Mouse (Mus musculus): ENCODE measurements around the gene Slc7a1. TPM values are rescaled to one million over a fixed set of nuclear protein-coding genes. Genes with fewer than 3 reads are reported as not detected.

Gene Slc7a1
- polyA plus RNA-seq, 1 experiment from 2014 or later, result 40.0 TPM

- no peak overlapping the region for H3K4me2 ChIP-seq
- no peaks in the 10 kb centered on the region for H3K9me3 ChIP-seq (replicated peaks)
- no peak for ATAC-seq (ENCODE audit: low FRiP score)
- H3K9ac ChIP-seq (replicated peaks), result no peak overlapping the region
- H3K4me3 ChIP-seq (replicated peaks), result no peak overlapping the region
- H3K27me3 ChIP-seq (replicated peaks), result no peaks in the 10 kb centered on the region
- no peak overlapping the region for H3K27ac ChIP-seq (replicated peaks)
- WGBS, result 95% methylated on average over 7 of the region's 7 CpGs
- H3K36me3 ChIP-seq, result no peaks in the 10 kb centered on the region
- no peaks in the 10 kb centered on the region for H3K4me1 ChIP-seq
Observed at GRCm38 (mm10) chr5:148362296-148362695, 37.4 kb downstream of the Slc7a1 start.

DNA sequence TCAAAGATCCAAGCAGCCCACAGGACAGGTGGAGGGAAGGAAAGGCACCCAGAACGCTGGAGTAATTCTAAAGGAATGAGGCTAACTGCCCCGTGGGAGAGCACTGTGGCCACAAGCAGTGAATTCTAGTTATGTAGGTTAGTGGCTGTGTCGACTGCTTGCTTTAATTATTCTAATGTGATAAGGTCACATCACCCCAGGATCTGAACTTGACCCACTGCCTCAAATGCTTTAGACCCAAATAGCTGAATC, 38.0 kb downstream of the Slc7a1 start:
- Histone ChIP-seq H3K4me2 (no peak overlapping the region), H3K4me1 (no peaks in the 10 kb centered on the region), H3K9me3 (replicated peaks) (no peaks in the 10 kb centered on the region), H3K36me3 (no peaks in the 10 kb centered on the region), H3K4me3 (replicated peaks) (no peak overlapping the region), H3K9ac (replicated peaks) (no peak overlapping the region), H3K27ac (replicated peaks) (no peak overlapping the region), H3K27me3 (replicated peaks) (no peaks in the 10 kb centered on the region)
- ATAC-seq (ENCODE audit: low FRiP score), result no peak
- 61% methylated on average over 3 of the region's 3 CpGs for WGBS

- WGBS, result 80% methylated on average over 16 of the region's 16 CpGs
- H3K9ac ChIP-seq (replicated peaks), result no peak overlapping the region
- H3K4me2 ChIP-seq, result no peak overlapping the region
- H3K4me1 ChIP-seq, result no peaks in the 10 kb centered on the region
- ATAC-seq (ENCODE audit: low FRiP score), result no peak
- no peaks in the 10 kb centered on the region for H3K9me3 ChIP-seq (replicated peaks)
- H3K27me3 ChIP-seq (replicated peaks), result no peaks in the 10 kb centered on the region
- no peak overlapping the region for H3K4me3 ChIP-seq (replicated peaks)
- H3K27ac ChIP-seq (replicated peaks), result no peak overlapping the region
- H3K36me3 ChIP-seq, result no peaks in the 10 kb centered on the region
Observed at GRCm38 (mm10) chr5:148360922-148361758, 38.6 kb downstream of the Slc7a1 start.

- H3K9ac ChIP-seq (replicated peaks), result no peak overlapping the region
- no peaks in the 10 kb centered on the region for H3K4me1 ChIP-seq
- no peak overlapping the region for H3K4me3 ChIP-seq (replicated peaks)
- H3K9me3 ChIP-seq (replicated peaks), result no peaks in the 10 kb centered on the region
- H3K4me2 ChIP-seq, result no peak overlapping the region
- no peak overlapping the region for H3K27ac ChIP-seq (replicated peaks)
- H3K36me3 ChIP-seq, result no peaks in the 10 kb centered on the region
- ATAC-seq (ENCODE audit: low FRiP score), result no peak
- 97% methylated on average over 11 of the region's 11 CpGs for WGBS
- H3K27me3 ChIP-seq (replicated peaks), result no peaks in the 10 kb centered on the region
Observed at GRCm38 (mm10) chr5:148359131-148359530, 40.6 kb downstream of the Slc7a1 start.

GRCm38 (mm10) chr5:148357168-148357567, 42.5 kb downstream of the Slc7a1 start:
- 92% methylated on average over 6 of the region's 6 CpGs for whole genome bisulfite sequencing
- H3K27me3 ChIP-seq (replicated peaks), result no peaks in the 10 kb centered on the region
- no peak overlapping the region for H3K9ac ChIP-seq (replicated peaks)
- no peaks in the 10 kb centered on the region for H3K9me3 ChIP-seq (replicated peaks)
- no peaks in the 10 kb centered on the region for H3K4me1 ChIP-seq
- H3K4me3 ChIP-seq (replicated peaks), result no peak overlapping the region
- no peak for ATAC-seq (ENCODE audit: low FRiP score)
- H3K27ac ChIP-seq (replicated peaks), result no peak overlapping the region
- no peaks in the 10 kb centered on the region for H3K36me3 ChIP-seq
- no peak overlapping the region for H3K4me2 ChIP-seq

- H3K4me3 ChIP-seq (replicated peaks), result no peak overlapping the region
- H3K27ac ChIP-seq (replicated peaks), result no peak overlapping the region
- H3K4me2 ChIP-seq, result no peak overlapping the region
- no peaks in the 10 kb centered on the region for H3K9me3 ChIP-seq (replicated peaks)
- H3K4me1 ChIP-seq, result no peaks in the 10 kb centered on the region
- no peak overlapping the region for H3K9ac ChIP-seq (replicated peaks)
- no peak for ATAC-seq (ENCODE audit: low FRiP score)
- H3K36me3 ChIP-seq, result no peaks in the 10 kb centered on the region
- H3K27me3 ChIP-seq (replicated peaks), result no peaks in the 10 kb centered on the region
- 90% methylated on average over 3 of the region's 3 CpGs for WGBS
Observed at GRCm38 (mm10) chr5:148355822-148356221, 43.9 kb downstream of the Slc7a1 start.

DNA sequence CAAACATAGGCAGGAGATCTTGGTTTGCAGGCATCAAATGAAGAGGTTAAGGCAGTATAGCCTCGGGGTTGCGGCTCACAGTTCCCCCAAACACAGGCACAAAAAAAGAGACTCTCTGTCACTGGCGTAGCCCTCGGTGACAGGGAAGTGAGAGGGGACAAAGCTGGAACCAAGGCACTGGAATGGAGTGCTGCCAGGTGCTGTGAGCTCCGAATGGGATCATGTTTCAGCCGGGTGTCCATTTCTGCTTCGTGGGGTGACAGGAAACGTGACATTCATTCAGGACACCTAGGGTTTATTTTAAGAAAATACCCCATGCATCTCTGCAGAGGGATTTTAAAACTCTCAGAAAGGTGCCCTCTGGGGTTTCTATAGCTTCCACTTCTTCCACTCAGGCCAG, 45.2 kb downstream of the Slc7a1 start:
- Histone ChIP-seq H3K4me2 (no peak overlapping the region), H3K4me1 (0 out of 2 replicates have a peak, but pooled peaks cover 4% of the 10 kb centered on the region), H3K27ac (replicated peaks) (no peak overlapping the region), H3K9ac (replicated peaks) (no peak overlapping the region), H3K36me3 (no peaks in the 10 kb centered on the region), H3K4me3 (replicated peaks) (no peak overlapping the region), H3K9me3 (replicated peaks) (no peaks in the 10 kb centered on the region), H3K27me3 (replicated peaks) (no peaks in the 10 kb centered on the region)
- 76% methylated on average over 8 of the region's 8 CpGs for WGBS
- ATAC-seq (ENCODE audit: low FRiP score), result no peak

- H3K9ac ChIP-seq (replicated peaks), result no peak overlapping the region
- ATAC-seq (ENCODE audit: low FRiP score), result no peak
- 0 out of 2 replicates have a peak, but pooled peaks cover 9% of the 10 kb centered on the region for H3K4me1 ChIP-seq
- 82% methylated on average over 16 of the region's 16 CpGs for whole genome bisulfite sequencing
- no peaks in the 10 kb centered on the region for H3K9me3 ChIP-seq (replicated peaks)
- no peak overlapping the region for H3K4me3 ChIP-seq (replicated peaks)
- no peaks in the 10 kb centered on the region for H3K36me3 ChIP-seq
- H3K4me2 ChIP-seq, result no peak overlapping the region
- H3K27me3 ChIP-seq (replicated peaks), result no peaks in the 10 kb centered on the region
- H3K27ac ChIP-seq (replicated peaks), result no peak overlapping the region
Observed at GRCm38 (mm10) chr5:148353429-148353828, 46.3 kb downstream of the Slc7a1 start.

DNA sequence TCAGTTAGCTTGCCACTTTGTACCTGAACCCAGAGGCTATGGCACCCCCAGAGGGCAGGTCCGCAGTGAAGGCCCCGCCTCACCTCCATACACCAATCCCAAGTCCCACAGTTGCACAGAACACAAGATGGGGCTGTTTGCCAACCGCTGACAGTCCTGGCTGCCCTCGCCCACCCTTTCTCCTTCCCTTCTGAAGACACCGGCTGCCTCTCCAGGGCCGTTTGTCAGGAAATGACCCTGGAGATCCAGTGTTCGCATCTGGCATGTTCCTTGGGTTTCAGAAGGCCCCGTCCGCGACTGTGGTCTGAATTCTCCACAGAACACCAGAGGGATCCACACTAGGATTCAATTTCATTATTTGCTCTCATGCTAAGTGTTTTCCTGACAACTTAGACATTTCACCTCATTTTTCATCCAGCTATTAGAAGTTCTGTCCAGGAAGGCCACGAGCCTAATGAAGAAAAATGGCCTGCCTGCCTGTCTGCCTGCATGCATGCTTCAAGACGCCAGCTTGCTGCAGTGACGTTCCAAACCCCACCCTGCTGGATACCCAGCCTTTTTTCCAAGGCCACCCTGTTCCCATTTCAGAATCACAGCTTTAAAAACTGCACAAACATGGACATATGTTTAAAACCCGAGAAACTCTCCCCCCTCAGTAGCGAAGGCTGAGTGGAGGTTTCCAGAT, 50.2 kb downstream of the Slc7a1 start:
- peak overlapping the region; percentile 51; the same call in 1 of the 2 replicates for H3K27ac ChIP-seq (replicated peaks)
- H3K4me3 ChIP-seq (replicated peaks), result no peak overlapping the region
- H3K36me3 ChIP-seq, result no peaks in the 10 kb centered on the region
- no peaks in the 10 kb centered on the region for H3K9me3 ChIP-seq (replicated peaks)
- WGBS, result 69% methylated on average over 15 of the region's 15 CpGs
- H3K9ac ChIP-seq (replicated peaks), result no peak overlapping the region
- no peak for ATAC-seq (ENCODE audit: low FRiP score)
- H3K4me1 ChIP-seq, result 0 out of 2 replicates have a peak, but pooled peaks cover 9% of the 10 kb centered on the region
- no peak overlapping the region for H3K4me2 ChIP-seq
- no peaks in the 10 kb centered on the region for H3K27me3 ChIP-seq (replicated peaks)

DNA sequence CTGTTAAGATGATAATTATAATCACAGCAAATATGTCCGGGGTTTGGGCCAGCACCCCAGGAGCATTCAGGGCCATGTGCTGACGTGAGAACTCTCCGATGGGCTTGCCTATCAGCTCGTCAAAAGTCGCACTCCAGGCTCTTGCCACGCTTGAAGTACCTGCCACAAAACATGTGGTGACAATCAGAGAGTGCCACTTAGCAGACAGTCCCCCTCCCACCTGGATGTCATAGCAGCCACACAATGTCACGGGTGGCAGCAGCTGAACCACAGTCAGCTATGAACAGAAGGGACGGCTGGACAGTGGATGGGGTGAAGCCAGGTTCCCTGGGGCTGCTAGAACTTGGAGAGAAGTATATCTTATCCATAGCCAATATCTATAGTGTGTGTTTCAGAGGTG, 51.6 kb downstream of the Slc7a1 start:
- ATAC-seq (ENCODE audit: low FRiP score), result no peak
- Histone ChIP-seq H3K9ac (replicated peaks) (no peak overlapping the region), H3K4me1 (0 out of 2 replicates have a peak, but pooled peaks cover 9% of the 10 kb centered on the region), H3K4me2 (no peak overlapping the region), H3K36me3 (no peaks in the 10 kb centered on the region), H3K27me3 (replicated peaks) (no peaks in the 10 kb centered on the region), H3K27ac (replicated peaks) (no peak overlapping the region), H3K4me3 (replicated peaks) (no peak overlapping the region), H3K9me3 (replicated peaks) (no peaks in the 10 kb centered on the region)
- 77% methylated on average over 8 of the region's 8 CpGs for WGBS

DNA sequence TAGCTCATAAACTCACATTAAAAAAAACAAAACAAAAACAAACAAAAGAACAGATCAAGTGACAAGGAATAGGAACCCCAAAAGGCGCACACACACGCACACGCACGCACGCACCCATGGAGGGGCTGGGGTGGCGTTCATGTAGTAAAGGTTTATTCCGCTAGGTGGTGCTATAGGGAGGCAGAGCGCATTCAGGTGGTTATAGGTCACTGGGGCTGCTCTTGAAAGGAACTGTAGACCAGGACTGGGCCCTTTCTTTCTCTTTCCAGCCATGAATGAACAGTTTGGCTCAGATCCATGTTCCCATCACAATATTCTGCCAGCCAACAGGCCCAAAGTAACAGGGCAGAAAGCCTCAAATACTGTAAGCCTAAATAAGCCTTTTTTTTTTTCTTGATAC, 53.2 kb downstream of the Slc7a1 start:
- ATAC-seq (ENCODE audit: low FRiP score), result no peak
- 90% methylated on average over 8 of the region's 8 CpGs for WGBS
- no peak overlapping the region for H3K27ac ChIP-seq (replicated peaks)
- no peaks in the 10 kb centered on the region for H3K27me3 ChIP-seq (replicated peaks)
- H3K9ac ChIP-seq (replicated peaks), result no peak overlapping the region
- no peak overlapping the region for H3K4me3 ChIP-seq (replicated peaks)
- peaks cover 20% of the 10 kb centered on the region for H3K4me1 ChIP-seq
- H3K4me2 ChIP-seq, result no peak overlapping the region
- no peaks in the 10 kb centered on the region for H3K36me3 ChIP-seq
- no peaks in the 10 kb centered on the region for H3K9me3 ChIP-seq (replicated peaks)

- no peak for ATAC-seq (ENCODE audit: low FRiP score)
- no peak overlapping the region for H3K4me3 ChIP-seq (replicated peaks)
- no peaks in the 10 kb centered on the region for H3K9me3 ChIP-seq (replicated peaks)
- peaks cover 14% of the 10 kb centered on the region for H3K4me1 ChIP-seq
- WGBS, result 83% methylated on average over 5 of the region's 5 CpGs
- H3K4me2 ChIP-seq, result no peak overlapping the region
- no peaks in the 10 kb centered on the region for H3K27me3 ChIP-seq (replicated peaks)
- no peak overlapping the region for H3K9ac ChIP-seq (replicated peaks)
- H3K27ac ChIP-seq (replicated peaks), result no peak overlapping the region
- peaks cover 5% of the 10 kb centered on the region; the same call in 1 of the 2 replicates for H3K36me3 ChIP-seq
Observed at GRCm38 (mm10) chr5:148344374-148344773, 55.3 kb downstream of the Slc7a1 start.
